Mouse (Mus musculus) pancreas, adult 10 weeks (tissue): Measurements from ENCODE around the gene Hnrnpa3. TPM values are rescaled to one million over a fixed set of nuclear protein-coding genes. Genes with fewer than 3 reads are reported as not detected.

Experiments
- polyA plus RNA-seq: library from polyadenylated mRNA; stranded (reverse); fragments of 350-450 nt; fragmentation: Illumina TruSeq; extraction: RNeasy Lipid Tissue Mini Kit (QIAGEN cat#74804); gene quantifications from one replicate; pipeline ENCODE4 v1.2.3, GENCODE M21; 2015; ENCODE audit warnings: low read depth, low replicate concordance; ENCODE audit not compliant: insufficient read depth

Gene Hnrnpa3
- polyA plus RNA-seq: 118 TPM

GRCm38 (mm10) chr2:75658727-75659628 lies at the start of gene Hnrnpa3:
Gene Hnrnpa3 (plus strand): TSS chr2:75659261.

GRCm38 (mm10) chr2:75704234-75705161 lies 45.4 kb downstream of the Hnrnpa3 start, which contains the start of gene Nfe2l2:
Gene Nfe2l2 (minus strand): TSS chr2:75704641.

Other genes with a start within 250 kb of the Hnrnpa3 start
- gene Nfe2l2, start 45.4 kb downstream of the Hnrnpa3 start, polyA plus RNA-seq: 18.3 TPM
- 3.4 TPM for gene Agps, start 172.9 kb downstream of the Hnrnpa3 start, polyA plus RNA-seq